Mouse (Mus musculus) urinary bladder, postnatal 10 days (tissue): ENCODE data around the gene Zic4.

ENCODE experiments used
- DNase-seq: peaks from one replicate; pipeline ENCODE4 v3.0.0; 2022; ENCODE audit warnings: low spot score

Gene Zic4

GRCm38 (mm10) chr9:91380458-91380914 lies 18.3 kb downstream of the Zic4 start:
- DNase-seq, result no peak

GRCm38 (mm10) chr9:91381284-91382110 lies 19.3 kb downstream of the Zic4 start:
- DNase-seq, result no peak

GRCm38 (mm10) chr9:91382111-91382379 lies 19.8 kb downstream of the Zic4 start:
- DNase-seq, result no peak

- no peak for DNase-seq
These were observed 20.4 kb downstream of the Zic4 start for GRCm38 (mm10) chr9:91382471-91383255.

- no peak for DNase-seq
These were observed 21.4 kb downstream of the Zic4 start for GRCm38 (mm10) chr9:91383441-91384135.

GRCm38 (mm10) chr9:91384136-91384500 lies 21.9 kb downstream of the Zic4 start:
- no peak for DNase-seq

GRCm38 (mm10) chr9:91384693-91385560 lies 22.7 kb downstream of the Zic4 start:
- DNase-seq, result no peak

- DNase-seq, result no peak
These were observed 23.6 kb downstream of the Zic4 start for GRCm38 (mm10) chr9:91385561-91386430.

- no peak for DNase-seq
These were observed 24.3 kb downstream of the Zic4 start for GRCm38 (mm10) chr9:91386502-91386890.

- DNase-seq, result no peak
These were observed 24.9 kb downstream of the Zic4 start for GRCm38 (mm10) chr9:91386891-91387739.

- no peak for DNase-seq
These were observed 25.5 kb downstream of the Zic4 start for GRCm38 (mm10) chr9:91387740-91388080.

- DNase-seq, result no peak
These were observed 26.0 kb downstream of the Zic4 start for GRCm38 (mm10) chr9:91388173-91388572.

- no peak for DNase-seq
These were observed 31.3 kb downstream of the Zic4 start for GRCm38 (mm10) chr9:91393376-91394068.

GRCm38 (mm10) chr9:91394211-91394646 lies 32.0 kb downstream of the Zic4 start:
- DNase-seq, result no peak

- DNase-seq, result no peak
These were observed 33.0 kb downstream of the Zic4 start for GRCm38 (mm10) chr9:91395066-91395772.

- no peak for DNase-seq
These were observed 37.8 kb downstream of the Zic4 start for GRCm38 (mm10) chr9:91399976-91400375.

GRCm38 (mm10) chr9:91400482-91401093 lies 38.4 kb downstream of the Zic4 start:
- no peak for DNase-seq

GRCm38 (mm10) chr9:91401471-91401870 lies 39.3 kb downstream of the Zic4 start:
- DNase-seq, result no peak
